Mouse (Mus musculus) spleen, adult 18-20 months (tissue): ENCODE results near the gene Lzic.
"Not testable (repeated sequence)": the region's sequence is repeated elsewhere in the genome, so short reads cannot be mapped to it uniquely, and the experiment has no call there.

Source experiments
- DNase-seq, 2 experiments: peaks; one replicate each; pipeline ENCODE4 v3.0.0; 2022; ENCODE audit warnings: mixed read lengths in 2 of 2

Lzic gene

GRCm38 (mm10) chr4:149485053-149485824 is at the start of gene Lzic, which contains the start of gene Nmnat1:
Lzic (plus strand) TSS chr4:149485229.
Nmnat1 (minus strand) TSS chr4:149485202.
- peak; percentile 75 to 85 for DNase-seq

- no peak for DNase-seq
Observed at GRCm38 (mm10) chr4:149440576-149440975, 44.5 kb upstream of the Lzic start.

GRCm38 (mm10) chr4:149442436-149442835 is 42.6 kb upstream of the Lzic start:
- DNase-seq = no peak

GRCm38 (mm10) chr4:149444465-149444864 is 40.6 kb upstream of the Lzic start:
- DNase-seq = no peak

GRCm38 (mm10) chr4:149444964-149445701 is 39.9 kb upstream of the Lzic start:
- DNase-seq = peak; percentile 69 to 72

GRCm38 (mm10) chr4:149445868-149446267 is 39.2 kb upstream of the Lzic start:
- peak in 1 of 2 experiments; percentile 13 for DNase-seq

- DNase-seq = no peak
Observed at GRCm38 (mm10) chr4:149446309-149446708, 38.7 kb upstream of the Lzic start.

GRCm38 (mm10) chr4:149450636-149451035 is 34.4 kb upstream of the Lzic start:
- DNase-seq = no peak

- DNase-seq = peak in 1 of 2 experiments; percentile 20
Observed at GRCm38 (mm10) chr4:149453656-149454055, 31.4 kb upstream of the Lzic start.

- no peak for DNase-seq
Observed at GRCm38 (mm10) chr4:149454263-149454662, 30.8 kb upstream of the Lzic start.

GRCm38 (mm10) chr4:149454879-149455278 is 30.1 kb upstream of the Lzic start, which contains the start of gene Rbp7:
Rbp7 (minus strand) TSS chr4:149454978.
- DNase-seq = no peak

- not testable (repeated sequence) for DNase-seq
Observed at GRCm38 (mm10) chr4:149457163-149457562, 27.9 kb upstream of the Lzic start.

GRCm38 (mm10) chr4:149457831-149458430 is 27.1 kb upstream of the Lzic start:
- no peak for DNase-seq

GRCm38 (mm10) chr4:149458526-149458925 is 26.5 kb upstream of the Lzic start:
- DNase-seq = no peak

GRCm38 (mm10) chr4:149459425-149459824 is 25.6 kb upstream of the Lzic start:
- no peak for DNase-seq

- DNase-seq = not testable (repeated sequence)
Observed at GRCm38 (mm10) chr4:149460475-149460874, 24.6 kb upstream of the Lzic start.

GRCm38 (mm10) chr4:149461579-149462304 is 23.3 kb upstream of the Lzic start:
- no peak for DNase-seq

- DNase-seq = no peak
Observed at GRCm38 (mm10) chr4:149462305-149462971, 22.6 kb upstream of the Lzic start.

- DNase-seq = no peak
Observed at GRCm38 (mm10) chr4:149463435-149463950, 21.5 kb upstream of the Lzic start.

GRCm38 (mm10) chr4:149469557-149469956 is 15.5 kb upstream of the Lzic start:
- DNase-seq = peak in 1 of 2 experiments; percentile 18

- no peak for DNase-seq
Observed at GRCm38 (mm10) chr4:149475096-149475495, 9.9 kb upstream of the Lzic start.

- no peak for DNase-seq
Observed at GRCm38 (mm10) chr4:149477078-149477477, 8.0 kb upstream of the Lzic start, which contains the start of gene Tmem274. Tmem274 (plus strand) TSS chr4:149477378.
